Mouse (Mus musculus): ENCODE measurements around the gene Zfp704.

The Zfp704 gene

GRCm38 (mm10) chr3:9557778-9558560 is 51.9 kb downstream of the Zfp704 start:
- DNase-seq (ENCODE audit: low spot score in 2 of 2) = no peak

DNA sequence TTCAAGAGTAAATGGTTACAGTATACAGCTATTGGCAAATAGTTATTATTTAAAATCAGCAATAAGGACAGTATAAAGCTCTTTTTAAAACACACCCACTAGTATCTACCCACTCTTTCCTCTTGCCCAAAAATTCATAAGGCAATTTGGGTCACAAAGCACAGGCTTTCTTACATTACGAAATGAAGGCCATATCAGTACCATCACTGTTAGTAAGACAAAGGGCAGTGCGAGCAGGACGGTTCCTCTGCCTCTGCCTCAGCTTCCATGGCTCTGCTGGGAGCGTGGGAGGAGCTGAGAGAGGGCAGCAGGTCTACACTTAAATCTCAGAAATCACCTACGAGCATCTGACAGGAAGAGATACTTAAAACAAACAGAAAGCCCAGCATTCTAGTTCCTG is 53.7 kb downstream of the Zfp704 start:
- DNase-seq (ENCODE audit: low spot score in 2 of 2) = no peak

GRCm38 (mm10) chr3:9554916-9555315 is 55.0 kb downstream of the Zfp704 start:
- no peak for DNase-seq (ENCODE audit: low spot score in 2 of 2)

GRCm38 (mm10) chr3:9552332-9552731 is 57.6 kb downstream of the Zfp704 start:
- DNase-seq (ENCODE audit: low spot score in 2 of 2) = no peak

- no peak for DNase-seq (ENCODE audit: low spot score in 2 of 2)
These were observed 59.0 kb downstream of the Zfp704 start for GRCm38 (mm10) chr3:9550930-9551329.

DNA sequence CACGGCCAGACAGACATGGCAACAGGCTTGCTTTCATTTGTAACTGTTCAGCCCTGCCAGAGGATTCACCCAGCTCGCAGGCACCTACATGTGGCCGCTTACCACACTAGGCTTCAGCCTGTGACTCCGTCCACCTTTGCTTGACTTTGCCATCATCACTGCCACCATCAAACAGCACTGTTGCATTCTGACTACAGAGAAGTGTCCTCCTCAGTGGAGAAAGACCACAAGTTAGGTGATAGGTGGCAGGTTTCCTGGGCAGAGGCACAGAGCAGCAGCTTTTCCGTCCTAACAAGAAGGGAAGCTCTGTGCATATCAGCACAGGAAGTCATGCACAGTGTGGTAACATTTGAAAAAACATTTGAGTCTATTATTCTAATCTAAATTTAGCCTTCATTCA is 60.1 kb downstream of the Zfp704 start:
- DNase-seq (ENCODE audit: low spot score in 2 of 2) = no peak

- no peak for DNase-seq (ENCODE audit: low spot score in 2 of 2)
These were observed 61.7 kb downstream of the Zfp704 start for GRCm38 (mm10) chr3:9548188-9548587.

- DNase-seq (ENCODE audit: low spot score in 2 of 2) = no peak
These were observed 62.8 kb downstream of the Zfp704 start for GRCm38 (mm10) chr3:9546882-9547620.

GRCm38 (mm10) chr3:9544421-9544820 is 65.5 kb downstream of the Zfp704 start:
- no peak for DNase-seq (ENCODE audit: low spot score in 2 of 2)

DNA sequence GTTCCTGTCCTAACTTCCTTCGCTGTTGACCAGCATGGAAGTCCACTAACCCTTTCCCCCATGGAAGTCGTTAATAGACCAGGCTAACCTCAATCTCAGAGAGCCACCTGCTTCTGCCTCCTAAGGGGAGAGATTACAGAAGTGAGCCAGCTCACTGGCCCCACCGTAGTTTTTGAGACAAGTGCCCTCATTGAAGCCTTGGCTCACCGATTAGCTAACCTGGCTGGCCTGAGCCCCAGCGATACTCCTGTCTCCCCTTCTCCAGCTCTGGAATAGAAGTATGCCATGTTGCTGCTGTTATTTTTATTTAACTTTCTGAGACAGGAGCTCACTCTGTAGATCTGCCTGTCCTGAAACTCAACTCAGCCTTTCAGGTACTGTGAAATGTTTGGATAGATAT is 66.0 kb downstream of the Zfp704 start:
- no peak for DNase-seq (ENCODE audit: low spot score in 2 of 2)

GRCm38 (mm10) chr3:9543463-9543862 is 66.4 kb downstream of the Zfp704 start:
- no peak for DNase-seq (ENCODE audit: low spot score in 2 of 2)

DNA sequence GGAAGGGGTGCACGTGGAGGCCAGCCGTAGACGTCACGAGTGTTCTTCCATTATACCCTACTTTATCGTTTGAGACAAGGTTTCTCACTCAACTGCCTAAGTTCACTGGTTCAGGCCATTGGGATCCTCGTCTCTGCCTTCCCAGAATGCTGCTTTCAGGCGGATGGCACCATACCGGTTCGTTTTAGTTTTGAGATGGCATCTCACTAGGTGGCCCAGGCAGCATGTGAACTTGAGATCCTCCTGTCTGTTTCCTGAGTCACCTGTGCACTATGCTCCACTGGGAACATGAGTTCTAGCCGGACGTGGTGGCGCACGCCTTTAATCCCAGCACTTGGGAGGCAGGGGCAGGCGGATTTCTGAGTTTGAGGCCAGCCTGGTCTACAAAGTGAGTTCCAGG is 68.3 kb downstream of the Zfp704 start:
- no peak for DNase-seq (ENCODE audit: low spot score in 2 of 2)

DNA sequence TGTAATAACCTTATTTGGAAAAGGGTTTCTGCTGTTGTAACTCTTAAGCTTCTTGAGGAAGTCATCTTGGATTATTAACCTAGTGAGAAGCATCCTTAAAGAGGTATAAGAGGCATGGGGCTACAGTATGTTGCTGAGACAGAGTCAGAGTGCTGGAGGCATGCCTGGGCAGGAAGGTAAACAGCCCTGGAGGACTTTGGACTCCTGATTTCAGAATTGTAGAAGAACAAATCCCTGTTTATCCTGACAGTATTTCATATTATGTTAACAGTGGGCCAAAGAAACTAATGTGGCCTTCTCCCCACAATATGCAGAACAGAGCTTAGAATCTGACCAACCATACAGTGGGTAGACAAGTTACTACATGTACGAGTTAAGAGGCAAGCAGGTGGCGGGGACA is 71.4 kb downstream of the Zfp704 start:
- no peak for DNase-seq (ENCODE audit: low spot score in 2 of 2)

DNA sequence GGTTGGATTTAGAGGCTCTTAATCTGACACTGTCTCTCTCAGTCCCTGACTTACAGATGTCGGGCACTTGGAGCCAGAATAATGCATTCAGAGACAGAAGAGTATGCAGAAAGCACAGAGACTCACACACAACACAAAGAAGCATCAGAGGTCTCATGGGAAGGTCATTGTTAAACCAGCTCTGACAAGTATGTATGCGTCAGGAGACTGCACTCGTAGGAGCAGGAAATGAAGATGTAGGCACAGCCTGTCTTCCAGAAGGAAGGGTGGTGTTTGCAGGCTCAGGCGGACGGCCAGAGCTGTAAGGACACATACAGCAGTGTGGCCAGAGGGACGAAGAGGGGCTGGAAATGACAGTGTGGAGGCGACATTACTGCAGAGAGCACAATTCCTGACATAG is 72.0 kb downstream of the Zfp704 start:
- no peak for DNase-seq (ENCODE audit: low spot score in 2 of 2)

GRCm38 (mm10) chr3:9530097-9530780 is 79.6 kb downstream of the Zfp704 start:
- no peak for DNase-seq (ENCODE audit: low spot score in 2 of 2)

- no peak for DNase-seq (ENCODE audit: low spot score in 2 of 2)
These were observed 85.5 kb downstream of the Zfp704 start for GRCm38 (mm10) chr3:9524429-9524828.

DNA sequence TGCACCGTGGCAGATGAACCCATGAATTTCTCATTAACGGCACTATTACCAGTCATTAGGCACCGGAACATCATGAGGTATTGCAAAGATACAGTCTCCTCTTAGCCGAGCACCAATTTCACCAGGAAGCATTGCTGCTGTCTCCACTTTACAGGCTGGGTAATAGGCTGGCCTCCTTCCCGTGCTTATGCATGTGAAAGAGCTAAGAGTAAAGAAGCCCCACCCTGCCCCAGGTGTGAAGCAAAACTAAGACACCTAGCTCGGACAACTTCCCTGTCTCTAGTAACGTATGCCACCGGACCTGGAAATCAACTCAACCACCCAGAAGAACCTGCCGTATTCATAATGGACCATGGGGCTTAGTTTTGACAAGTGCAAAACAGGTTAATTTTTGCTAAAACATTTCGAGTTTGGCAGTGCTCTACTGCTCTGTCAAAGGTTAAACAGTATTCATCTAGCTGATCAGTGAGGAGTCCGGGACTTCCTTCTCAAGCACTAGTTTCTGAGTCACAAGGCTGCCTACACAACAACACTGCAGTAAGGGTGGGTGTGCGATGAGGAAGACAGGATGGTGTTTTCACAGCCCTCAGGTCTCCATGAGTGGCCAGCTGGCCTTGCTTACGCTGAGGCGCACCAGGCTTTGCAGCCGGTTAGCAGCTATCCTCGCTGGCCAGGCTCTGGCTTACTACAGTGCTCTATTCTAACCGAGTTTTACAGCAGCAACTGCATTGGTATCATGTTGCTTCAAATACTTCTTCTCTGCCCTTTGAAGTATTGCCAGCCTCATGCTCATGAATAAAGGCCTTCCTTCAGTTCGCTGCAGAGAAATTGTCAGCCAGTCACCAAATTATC is 86.6 kb downstream of the Zfp704 start:
- DNase-seq (ENCODE audit: low spot score in 2 of 2) = peak in 1 of 2 experiments; percentile 38

DNA sequence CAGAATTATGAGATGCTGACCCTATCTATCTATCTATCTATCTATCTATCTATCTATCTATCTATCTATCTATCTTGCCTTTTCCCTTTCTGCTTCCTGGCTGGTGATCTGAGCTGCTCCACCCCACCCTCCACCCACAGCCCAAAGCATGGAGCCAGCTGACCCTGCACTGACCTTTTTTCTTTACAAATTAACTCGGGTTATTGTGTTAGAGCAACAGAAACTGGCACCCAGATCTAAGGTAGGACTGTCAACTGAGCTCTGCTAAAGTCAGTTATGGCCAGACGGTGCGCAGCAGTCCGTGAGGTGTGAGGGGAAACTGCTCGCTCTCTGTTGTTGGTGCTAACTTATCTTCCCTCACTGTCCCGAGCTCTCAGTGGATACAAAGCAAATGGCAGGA is 87.9 kb downstream of the Zfp704 start:
- DNase-seq (ENCODE audit: low spot score in 2 of 2) = no peak

GRCm38 (mm10) chr3:9520728-9521054 is 89.2 kb downstream of the Zfp704 start:
- DNase-seq (ENCODE audit: low spot score in 2 of 2) = no peak

- DNase-seq (ENCODE audit: low spot score in 2 of 2) = peak in 1 of 2 experiments; percentile 68
These were observed 89.7 kb downstream of the Zfp704 start for GRCm38 (mm10) chr3:9520051-9520727.

- no peak for DNase-seq (ENCODE audit: low spot score in 2 of 2)
These were observed 90.4 kb downstream of the Zfp704 start for GRCm38 (mm10) chr3:9519491-9519890.
